Mouse (Mus musculus) bone marrow macrophage, adult 2 months (primary cell): ENCODE data around the gene Carmil3.

Source experiments
- CTCF ChIP-seq: IDR thresholded peaks from 2 replicates; pipeline ENCODE4 v1.5.1; 2012; ENCODE audit warnings: low read depth, mild to moderate bottlenecking, low read length, moderate library complexity
- POLR2A ChIP-seq: IDR thresholded peaks from 2 replicates; pipeline ENCODE4 v1.6.1; 2012; ENCODE audit warnings: mild to moderate bottlenecking, low read depth, low read length, borderline replicate concordance

DNA sequence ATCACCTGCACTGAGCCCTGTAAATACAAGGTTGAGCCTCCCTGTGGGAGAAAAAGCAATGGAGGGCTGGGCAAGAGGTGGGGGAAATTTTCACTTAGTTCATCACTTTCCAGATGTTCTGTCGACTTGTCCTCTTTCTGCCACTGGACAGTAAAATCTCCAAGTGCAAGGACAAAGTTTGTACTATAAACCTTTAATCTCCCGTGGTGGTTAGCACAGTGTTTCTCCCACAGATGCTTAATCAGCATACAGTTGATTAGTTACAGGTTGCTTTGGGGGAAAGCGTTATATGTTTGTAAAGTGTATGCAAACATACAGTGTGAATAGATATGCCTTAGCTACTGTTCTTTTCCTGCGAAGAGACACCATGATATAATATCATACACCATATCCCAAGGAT is 24.0 kb upstream of the Carmil3 start:
- TF ChIP-seq POLR2A (no peak), CTCF (no peak)
